Mouse (Mus musculus) c-Kit-positive CD71-positive TER-119-positive erythroid progenitor cells, embryonic 14.5 days (primary cell): Measurements from ENCODE around the gene Col8a2.
A peak's percentile ranks its signal among the peaks of the same experiment; 100 is the strongest.

ENCODE experiments used
- DNase-seq: peaks from one replicate; pipeline ENCODE4 v3.0.0-alpha.2; 2013; ENCODE audit warnings: low spot score

Col8a2 gene

GRCm38 (mm10) chr4:126260520-126261201, 25.9 kb upstream of the Col8a2 start:
- peak; percentile 80 for DNase-seq

DNA sequence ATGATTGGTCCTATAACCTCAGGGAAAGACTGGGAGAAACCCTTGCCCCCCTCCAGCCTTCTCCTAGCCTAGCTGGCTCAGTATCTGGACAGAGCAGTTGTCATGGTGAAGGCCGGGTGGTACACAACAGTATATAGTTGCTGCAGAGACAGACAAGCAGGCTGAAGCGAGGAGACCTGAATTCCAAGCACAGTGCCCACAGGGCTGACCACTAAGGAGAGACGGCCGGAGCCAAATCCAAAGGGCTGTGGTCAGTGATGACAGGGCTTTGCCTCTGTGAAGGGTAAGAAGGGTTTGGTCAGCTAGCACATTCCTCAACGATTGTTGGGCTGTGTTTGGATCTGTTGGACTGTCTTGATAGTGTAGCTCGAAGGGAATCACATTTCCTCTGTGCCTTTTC, 25.3 kb upstream of the Col8a2 start:
- DNase-seq, result no peak

DNA sequence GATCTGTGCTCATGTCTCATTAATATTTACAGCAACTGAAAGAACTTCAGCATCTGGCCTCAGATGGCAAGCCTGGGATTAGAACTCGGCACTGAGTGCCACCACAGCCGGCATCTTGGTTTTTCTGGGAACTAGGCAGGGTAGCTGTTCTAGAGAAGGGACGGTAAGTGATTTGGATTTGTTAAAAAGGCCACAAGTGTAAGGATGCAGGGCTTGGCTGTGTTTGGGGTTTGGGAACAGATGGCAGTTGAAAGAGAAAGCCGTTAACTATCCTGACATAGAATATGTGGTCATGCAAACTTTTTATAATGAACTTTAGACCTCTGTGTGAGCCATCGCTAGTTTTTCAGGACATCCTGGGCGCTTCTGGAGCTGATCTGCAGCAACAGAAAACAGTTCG, 24.9 kb upstream of the Col8a2 start:
- DNase-seq, result no peak

- peak; percentile 96 for DNase-seq
Observed at GRCm38 (mm10) chr4:126262119-126262807, 24.3 kb upstream of the Col8a2 start, which contains the start of gene Trappc3. Trappc3 (plus strand) TSS chr4:126262325.

- no peak for DNase-seq
Observed at GRCm38 (mm10) chr4:126269292-126269691, 17.3 kb upstream of the Col8a2 start.

- no peak for DNase-seq
Observed at GRCm38 (mm10) chr4:126273753-126274152, 12.8 kb upstream of the Col8a2 start.

DNA sequence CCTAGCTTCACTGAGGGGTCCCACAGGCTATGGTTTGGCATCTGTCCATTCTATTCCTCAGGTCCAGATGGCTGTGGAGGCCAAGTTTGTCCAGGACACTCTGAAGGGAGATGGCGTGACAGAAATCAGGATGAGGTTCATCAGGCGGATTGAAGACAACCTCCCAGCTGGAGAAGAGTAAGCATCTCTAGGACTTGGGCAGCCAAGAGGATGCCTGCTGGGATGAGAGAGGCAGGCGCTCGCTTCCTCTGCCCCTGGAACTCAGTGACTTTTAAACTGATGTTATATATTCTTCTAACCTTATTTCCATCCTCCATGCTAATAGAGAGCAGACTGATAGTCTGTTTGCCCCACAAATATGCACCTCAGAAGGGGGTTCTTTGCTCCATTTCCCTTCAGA, 11.5 kb upstream of the Col8a2 start:
- DNase-seq, result no peak

DNA sequence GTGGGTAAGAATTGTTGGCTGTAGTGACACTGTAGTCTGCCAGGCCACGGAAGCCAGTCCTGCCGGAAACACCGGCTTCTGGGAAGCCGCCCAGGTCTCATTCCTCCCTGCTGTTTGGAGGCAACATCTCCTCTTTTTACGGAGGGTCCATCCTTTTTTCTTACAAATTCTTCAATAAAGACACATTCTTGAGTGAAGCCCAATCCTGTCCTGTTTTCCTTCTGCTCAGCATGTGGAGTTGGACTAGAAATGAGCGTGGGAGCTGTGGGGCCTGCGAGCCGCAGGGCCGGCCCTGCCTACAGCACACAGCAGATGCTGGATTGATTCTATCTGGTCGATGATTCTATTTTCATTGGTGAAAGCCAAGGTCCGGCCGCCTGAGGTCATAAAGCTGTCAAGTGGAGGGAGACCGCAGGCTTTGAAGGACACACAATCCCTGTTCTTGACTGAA, 10.9 kb upstream of the Col8a2 start:
- DNase-seq, result no peak

DNA sequence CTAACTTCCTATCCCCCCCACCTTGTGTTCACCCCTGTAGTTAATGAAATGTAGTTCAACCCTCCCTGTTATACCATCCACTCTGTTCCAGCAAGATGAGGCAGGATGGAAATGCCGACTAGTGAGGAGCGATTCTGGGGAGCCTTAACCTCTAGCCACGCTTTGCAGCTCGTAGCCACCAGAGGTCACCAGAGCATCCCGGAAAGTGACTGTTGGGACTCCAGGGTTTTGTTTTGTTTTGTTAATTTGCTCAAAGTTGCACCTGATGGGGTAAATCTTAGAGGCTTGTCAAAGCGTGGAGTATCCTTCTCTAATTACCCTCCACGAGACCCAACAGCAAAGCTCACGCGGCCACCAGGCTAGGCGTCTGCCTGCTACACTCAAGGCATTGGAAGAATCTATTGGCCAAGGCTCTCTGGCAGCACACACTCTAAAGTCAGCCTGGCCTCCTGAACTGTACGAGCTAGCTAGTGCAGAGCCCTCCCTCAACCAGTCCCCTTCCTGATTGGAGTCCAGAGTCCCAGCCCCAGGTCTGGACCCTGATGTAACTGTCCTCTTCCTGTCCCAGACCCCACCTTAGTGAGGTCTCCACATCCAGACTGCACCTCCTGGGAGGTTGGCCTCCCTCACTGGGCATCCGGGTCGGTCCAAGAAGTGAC, 8.6 kb upstream of the Col8a2 start:
- no peak for DNase-seq

GRCm38 (mm10) chr4:126278565-126278915, 8.1 kb upstream of the Col8a2 start:
- no peak for DNase-seq

GRCm38 (mm10) chr4:126278961-126279360, 7.6 kb upstream of the Col8a2 start:
- no peak for DNase-seq

DNA sequence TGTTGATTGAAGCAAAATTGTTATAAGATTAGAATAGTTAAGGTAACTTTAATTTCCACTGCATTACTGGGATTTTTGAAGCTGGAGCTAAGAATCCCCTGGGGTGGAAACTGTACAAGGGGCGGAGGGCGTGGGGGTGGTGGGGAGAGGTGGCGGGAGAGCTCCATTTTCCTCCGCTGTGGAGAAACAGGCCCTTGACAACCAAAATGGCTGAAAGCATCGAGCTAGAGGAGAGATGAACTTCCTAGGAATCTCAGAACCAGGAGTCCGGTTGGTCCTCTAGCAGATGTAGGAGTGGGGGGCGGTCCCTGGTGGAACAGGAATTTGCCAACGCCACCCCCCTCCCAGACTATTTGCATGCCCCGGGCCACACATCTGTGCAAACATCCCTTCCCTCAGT, 4.9 kb upstream of the Col8a2 start:
- no peak for DNase-seq

- no peak for DNase-seq
Observed at GRCm38 (mm10) chr4:126283582-126283981, 3.0 kb upstream of the Col8a2 start.

DNA sequence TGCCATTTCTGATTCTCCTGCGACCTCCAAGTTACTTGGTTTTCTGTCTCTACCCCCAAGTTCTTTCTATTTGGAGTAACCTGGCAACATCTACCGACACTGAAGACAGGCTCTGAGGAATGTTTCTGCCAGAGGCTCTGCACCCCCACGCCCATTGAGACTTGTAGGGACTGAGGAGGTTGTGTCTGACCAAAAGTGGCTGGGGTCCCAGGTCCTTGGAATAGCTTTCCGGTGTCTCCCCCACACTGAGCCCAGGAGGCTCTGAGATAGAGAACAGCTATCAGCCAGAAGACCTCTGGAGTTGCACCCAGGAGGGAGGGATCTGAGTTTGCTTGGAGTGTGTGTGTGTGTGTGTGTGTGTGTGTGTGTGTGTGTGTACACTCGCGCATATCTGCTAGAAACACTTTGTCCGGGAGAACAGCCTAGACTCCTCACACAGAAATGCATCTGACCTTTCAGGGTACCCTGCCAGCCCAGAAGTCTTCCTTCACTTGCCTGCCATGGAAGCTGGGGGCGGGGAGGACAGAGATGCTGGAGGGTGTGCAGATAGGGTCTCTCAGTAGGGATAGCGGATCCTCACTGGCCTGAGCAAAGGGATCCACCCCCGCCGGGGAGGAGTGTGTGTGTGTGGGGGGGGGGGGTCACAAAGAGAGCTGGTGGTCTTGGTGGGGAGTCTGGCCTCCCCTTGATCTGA, 856 bp downstream of the Col8a2 start:
- DNase-seq, result no peak

- DNase-seq, result no peak
Observed at GRCm38 (mm10) chr4:126288085-126288666, 1.6 kb downstream of the Col8a2 start.

DNA sequence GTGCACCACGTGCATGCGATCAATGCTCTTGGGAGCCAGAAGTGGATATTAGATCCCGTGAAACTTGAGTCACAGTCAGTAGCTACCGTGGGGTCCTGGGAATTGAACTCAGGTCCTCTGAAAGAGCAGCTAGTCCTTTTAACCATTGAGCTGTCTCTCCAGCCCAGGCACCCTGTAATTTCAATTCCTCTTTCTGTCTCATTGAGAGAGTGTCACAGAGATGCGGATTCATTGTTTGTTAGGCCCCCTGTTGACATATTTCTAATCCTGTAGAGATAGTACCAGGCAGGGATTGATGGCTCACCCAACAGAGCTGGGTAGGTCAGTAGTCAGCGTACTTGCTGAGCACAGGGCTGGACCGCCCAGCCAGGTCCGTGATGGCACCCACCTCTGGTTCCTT, 3.7 kb downstream of the Col8a2 start:
- DNase-seq, result no peak

GRCm38 (mm10) chr4:126291196-126291595, 4.6 kb downstream of the Col8a2 start:
- no peak for DNase-seq

DNA sequence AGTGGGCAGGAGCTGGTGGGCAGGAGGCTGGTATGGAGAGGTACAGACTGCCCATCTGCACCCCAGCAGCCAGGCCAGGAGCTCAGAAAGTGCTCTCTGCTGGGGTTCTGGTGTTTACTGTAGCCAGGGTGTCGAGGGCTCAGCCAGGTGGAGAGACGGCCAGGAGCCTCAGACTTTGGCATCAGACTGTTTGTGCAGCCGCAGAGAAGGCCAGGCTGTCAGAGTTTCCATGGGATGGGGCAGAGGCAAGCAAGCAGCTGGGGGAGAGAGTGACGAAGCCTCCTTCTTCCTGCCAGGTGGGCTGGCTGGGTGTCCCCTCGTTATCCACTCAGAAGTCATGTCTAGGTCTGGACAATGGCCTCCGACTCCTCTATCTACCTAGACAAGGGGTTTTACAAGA, 8.6 kb downstream of the Col8a2 start:
- no peak for DNase-seq

- no peak for DNase-seq
Observed at GRCm38 (mm10) chr4:126295937-126296336, 9.3 kb downstream of the Col8a2 start.

- no peak for DNase-seq
Observed at GRCm38 (mm10) chr4:126296617-126297101, 10.1 kb downstream of the Col8a2 start.

GRCm38 (mm10) chr4:126300916-126301583, 14.5 kb downstream of the Col8a2 start:
- DNase-seq, result no peak
